Mouse (Mus musculus): ENCODE measurements around the gene Gm12695. TPM values are rescaled to one million over a fixed set of nuclear protein-coding genes. Genes with fewer than 3 reads are reported as not detected.

The Gm12695 gene
- not detected in 2 replicates for polyA plus RNA-seq (2015; fragmentation: Nextera tagmentation; extraction: Ambion mirVana)

DNA sequence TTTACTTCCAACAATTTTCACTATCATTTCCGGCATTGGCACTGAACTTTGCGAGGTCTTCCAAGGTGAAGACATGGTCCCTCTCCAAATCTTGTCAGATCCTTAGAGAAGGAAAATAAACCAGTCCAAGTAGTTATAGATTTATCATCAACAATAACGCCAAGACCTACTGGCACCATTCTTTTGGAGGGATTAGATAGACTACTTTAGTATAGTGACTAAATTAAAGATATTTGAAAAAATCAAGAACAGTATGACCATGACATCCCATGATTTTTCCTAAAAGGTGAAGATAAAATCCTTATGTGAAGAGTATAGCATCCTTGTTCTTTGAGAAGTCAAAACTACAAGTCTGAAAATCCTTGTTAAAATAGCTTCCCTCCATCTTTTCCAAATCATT is at the start of gene Gm12695:
Gm12695 (minus strand) TSS at position 101 of the 400 bp plus-strand sequence.
- no peak within 1 kb of the TSS for H3K4me3 ChIP-seq
- H3K4me2 ChIP-seq, result no peak within 1 kb of the TSS
- no peaks in the 10 kb centered on the region for H3K36me3 ChIP-seq
- no peaks in the 10 kb centered on the region for H3K4me1 ChIP-seq
- no peaks in the 10 kb centered on the region for H3K27me3 ChIP-seq
- no peak for ATAC-seq (ENCODE audit: insufficient number of reproducible peaks, insufficient read depth, low FRiP score, low TSS enrichment, low read depth)
- no peak within 1 kb of the TSS for H3K27ac ChIP-seq
- WGBS, result 97% methylated on average over 3 of the region's 3 CpGs
- no peak within 1 kb of the TSS for H3K9ac ChIP-seq
- no peaks in the 10 kb centered on the region for H3K9me3 ChIP-seq

DNA sequence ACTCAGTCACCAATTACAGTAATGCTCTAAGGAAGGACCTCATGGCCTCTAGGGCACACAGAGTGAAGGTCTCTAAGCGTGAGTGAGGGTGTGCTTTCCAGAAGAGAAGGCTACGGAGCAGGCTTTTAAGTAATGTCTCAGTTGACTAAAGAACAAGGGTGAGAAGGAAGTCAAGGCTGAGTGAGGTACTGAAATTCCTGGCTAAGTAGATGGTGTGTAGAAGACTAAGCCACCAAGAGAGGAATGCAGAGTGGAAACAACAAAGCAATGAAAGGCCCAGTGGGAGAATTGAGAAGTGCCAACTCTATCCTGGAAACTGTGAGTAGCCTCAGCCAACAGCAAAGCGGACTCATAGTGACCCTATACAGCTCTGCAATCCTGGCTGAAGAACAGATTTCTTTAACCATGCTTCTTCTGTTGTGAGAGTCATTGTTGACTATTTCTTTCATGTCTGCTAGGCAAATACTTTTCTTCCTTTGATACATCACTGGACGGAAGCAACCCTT is 40.6 kb upstream of the Gm12695 start:
- Histone ChIP-seq H3K4me1 (no peaks in the 10 kb centered on the region), H3K27ac (no peak overlapping the region), H3K36me3 (no peaks in the 10 kb centered on the region), H3K9ac (no peak overlapping the region), H3K4me3 (no peak overlapping the region), H3K9me3 (no peaks in the 10 kb centered on the region), H3K4me2 (no peak overlapping the region), H3K27me3 (no peaks in the 10 kb centered on the region)
- 82% methylated on average over 4 of the region's 4 CpGs for WGBS
- ATAC-seq (ENCODE audit: insufficient number of reproducible peaks, insufficient read depth, low FRiP score, low TSS enrichment, low read depth), result no peak

DNA sequence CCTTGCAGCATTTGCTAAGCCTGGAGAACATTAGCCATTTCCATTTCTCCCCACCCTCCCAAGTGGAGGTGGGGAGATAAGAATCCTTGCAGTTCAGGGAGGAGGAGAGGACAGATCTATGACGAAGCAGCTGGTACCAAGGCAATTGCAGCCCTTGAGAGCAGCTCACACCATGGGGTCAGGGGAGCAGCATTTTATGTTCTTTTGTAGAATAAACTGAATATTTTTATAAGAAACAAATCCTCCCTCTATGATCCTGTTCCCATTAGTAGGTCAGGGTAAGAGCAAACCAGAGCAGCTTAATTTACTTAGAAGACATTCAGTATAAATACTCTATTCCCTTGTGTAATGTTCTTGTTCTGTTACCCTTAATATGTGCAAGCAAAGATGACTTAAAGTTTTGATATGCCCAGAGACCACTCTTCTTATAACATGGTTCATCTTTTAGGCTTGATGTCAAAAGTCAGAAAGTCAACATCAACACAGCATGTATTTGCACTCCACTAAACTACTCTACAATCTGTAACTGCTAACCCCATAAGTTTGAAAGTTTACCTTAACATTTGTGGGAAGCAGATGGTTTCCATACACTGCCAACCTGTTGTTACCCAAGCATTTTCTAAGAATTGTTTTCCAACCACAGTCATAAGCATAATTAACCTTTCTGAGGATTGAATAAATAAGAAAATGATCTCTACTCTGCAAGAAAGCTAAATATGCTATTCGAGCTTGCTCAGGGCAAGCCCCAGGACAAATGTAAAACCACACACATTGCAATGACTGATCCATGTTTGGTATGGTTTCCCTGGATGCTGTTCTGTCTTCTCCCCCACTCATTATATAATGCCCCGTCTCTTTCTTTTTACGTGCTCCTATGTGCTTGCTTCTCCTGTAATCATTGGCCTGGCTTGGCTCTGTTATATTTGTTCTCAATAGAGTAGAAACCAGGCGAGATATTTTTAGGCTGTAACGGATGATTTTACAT is 22.1 kb upstream of the Gm12695 start:
- 54% methylated on average over 6 of the region's 6 CpGs for WGBS
- no peak overlapping the region for H3K4me2 ChIP-seq
- no peaks in the 10 kb centered on the region for H3K9me3 ChIP-seq
- H3K4me1 ChIP-seq, result peaks cover 3% of the 10 kb centered on the region; the same call in 1 of the 2 replicates
- H3K27ac ChIP-seq, result no peak overlapping the region
- no peak overlapping the region for H3K9ac ChIP-seq
- no peaks in the 10 kb centered on the region for H3K36me3 ChIP-seq
- ATAC-seq (ENCODE audit: insufficient number of reproducible peaks, insufficient read depth, low FRiP score, low TSS enrichment, low read depth), result no peak
- H3K4me3 ChIP-seq, result no peak overlapping the region
- H3K27me3 ChIP-seq, result no peaks in the 10 kb centered on the region

DNA sequence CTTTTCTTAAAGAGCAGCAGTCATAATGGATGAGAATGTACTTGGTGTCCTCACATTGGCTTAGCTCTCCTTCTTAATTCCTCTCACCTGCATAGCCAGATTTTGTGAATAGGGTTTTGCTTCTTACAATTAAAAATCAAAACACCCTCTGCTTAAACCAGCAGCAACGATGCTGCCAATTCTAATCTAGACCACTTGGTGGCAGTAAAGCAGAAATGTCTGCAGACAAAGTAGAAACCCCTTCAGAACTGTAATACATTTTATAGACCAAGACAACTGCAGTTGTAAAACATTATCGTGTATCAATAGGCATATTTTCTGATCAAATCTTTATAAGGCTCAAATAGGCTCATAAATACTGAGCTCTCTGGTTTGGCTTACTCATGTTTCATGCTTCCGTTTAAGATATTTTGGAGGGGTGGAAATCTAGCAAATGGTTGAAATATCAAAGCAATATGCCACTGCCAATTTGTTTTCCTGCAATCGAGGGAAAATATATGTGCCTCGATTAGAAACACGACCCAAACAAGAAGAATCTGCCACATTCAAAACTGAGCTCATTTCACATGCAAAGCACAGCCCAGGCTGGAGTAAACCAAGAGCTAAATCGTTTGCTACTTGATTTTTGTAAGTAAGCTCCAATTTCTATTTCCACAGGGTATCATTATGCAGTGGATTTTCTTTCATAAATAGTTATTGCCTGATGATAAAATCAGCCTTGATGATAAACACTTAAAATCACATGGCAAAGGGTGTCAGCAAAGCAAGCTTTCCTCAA is 14.6 kb upstream of the Gm12695 start:
- no peaks in the 10 kb centered on the region for H3K36me3 ChIP-seq
- no peak overlapping the region for H3K9ac ChIP-seq
- no peaks in the 10 kb centered on the region for H3K4me1 ChIP-seq
- H3K4me3 ChIP-seq, result no peak overlapping the region
- no peaks in the 10 kb centered on the region for H3K9me3 ChIP-seq
- ATAC-seq (ENCODE audit: insufficient number of reproducible peaks, insufficient read depth, low FRiP score, low TSS enrichment, low read depth), result no peak
- H3K27me3 ChIP-seq, result no peaks in the 10 kb centered on the region
- no peak overlapping the region for H3K4me2 ChIP-seq
- no peak overlapping the region for H3K27ac ChIP-seq
- WGBS, result 27% methylated on average over 7 of the region's 7 CpGs

DNA sequence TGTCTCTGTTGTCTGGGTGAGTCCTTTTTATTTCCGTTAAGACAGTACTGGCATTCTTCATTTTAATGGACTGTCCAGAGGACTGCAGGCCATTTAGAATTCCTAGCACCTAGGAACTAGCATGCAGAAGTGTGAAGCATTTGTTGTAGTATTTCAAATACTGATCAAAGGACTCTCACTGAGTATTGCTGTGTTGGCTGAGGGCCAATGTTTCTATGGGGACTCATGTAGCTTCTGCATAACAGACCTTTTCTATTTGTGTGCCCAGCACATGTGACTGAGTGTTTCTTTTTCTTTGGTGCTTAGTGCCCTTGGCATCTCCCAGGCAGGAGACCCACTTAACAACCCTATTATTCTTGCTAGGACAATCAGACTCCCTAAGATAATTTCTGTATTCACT is 12.6 kb upstream of the Gm12695 start:
- Histone ChIP-seq H3K4me1 (no peaks in the 10 kb centered on the region), H3K27me3 (no peaks in the 10 kb centered on the region), H3K36me3 (no peaks in the 10 kb centered on the region), H3K4me2 (no peak overlapping the region), H3K4me3 (no peak overlapping the region), H3K27ac (no peak overlapping the region), H3K9ac (no peak overlapping the region), H3K9me3 (no peaks in the 10 kb centered on the region)
- ATAC-seq (ENCODE audit: insufficient number of reproducible peaks, insufficient read depth, low FRiP score, low TSS enrichment, low read depth), result no peak
- 65% methylated on average over 1 of the region's 1 CpGs for WGBS

DNA sequence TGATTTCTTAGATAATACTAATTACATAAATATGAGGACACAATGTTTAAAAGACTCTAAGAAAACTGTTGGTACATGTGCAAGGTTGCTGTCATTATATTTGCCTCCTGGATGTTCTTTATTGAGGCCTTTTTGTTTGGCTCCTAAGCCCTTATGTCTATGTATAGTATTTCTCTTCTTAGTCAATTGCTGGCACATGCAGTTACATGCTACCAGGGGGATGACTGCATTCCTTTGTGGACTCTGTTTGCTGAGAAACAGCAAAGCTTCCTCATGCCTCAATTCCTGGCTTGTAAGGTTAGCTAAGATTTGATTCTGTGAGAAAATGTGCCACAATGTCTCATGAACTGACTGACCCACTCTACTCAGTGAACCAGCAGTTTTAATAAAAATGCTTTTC is 6.3 kb upstream of the Gm12695 start:
- no peaks in the 10 kb centered on the region for H3K9me3 ChIP-seq
- H3K4me1 ChIP-seq, result no peaks in the 10 kb centered on the region
- H3K4me2 ChIP-seq, result no peak overlapping the region
- no peak for ATAC-seq (ENCODE audit: insufficient number of reproducible peaks, insufficient read depth, low FRiP score, low TSS enrichment, low read depth)
- no peaks in the 10 kb centered on the region for H3K27me3 ChIP-seq
- H3K4me3 ChIP-seq, result no peak overlapping the region
- no peaks in the 10 kb centered on the region for H3K36me3 ChIP-seq
- no peak overlapping the region; the same call in 1 of the 2 replicates for H3K27ac ChIP-seq
- H3K9ac ChIP-seq, result no peak overlapping the region

DNA sequence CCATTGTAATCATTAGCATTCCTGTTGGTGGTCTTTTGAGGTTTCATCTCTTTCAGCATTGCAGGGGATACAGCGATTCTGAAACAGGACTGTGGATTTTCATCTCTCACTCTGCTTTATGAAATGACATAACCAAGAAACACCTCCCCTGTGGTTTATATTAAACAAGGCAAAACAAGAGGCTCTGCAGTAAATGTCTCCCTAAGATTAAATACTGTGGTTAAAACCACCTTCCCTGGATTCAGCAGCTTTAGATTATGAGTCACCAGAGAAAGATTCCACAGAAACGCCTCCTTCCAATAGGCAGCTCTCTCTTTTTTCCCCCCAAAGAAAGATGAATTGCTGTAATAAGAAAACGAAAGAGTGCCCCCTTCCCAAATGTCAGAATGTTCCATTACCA is 4.9 kb upstream of the Gm12695 start:
- WGBS, result 46% methylated on average over 3 of the region's 3 CpGs
- H3K27ac ChIP-seq, result no peak overlapping the region
- no peak for ATAC-seq (ENCODE audit: insufficient number of reproducible peaks, insufficient read depth, low FRiP score, low TSS enrichment, low read depth)
- H3K4me1 ChIP-seq, result no peaks in the 10 kb centered on the region
- H3K4me2 ChIP-seq, result no peak overlapping the region
- no peak overlapping the region for H3K4me3 ChIP-seq
- H3K36me3 ChIP-seq, result no peaks in the 10 kb centered on the region
- no peaks in the 10 kb centered on the region for H3K9me3 ChIP-seq
- no peak overlapping the region for H3K9ac ChIP-seq
- no peaks in the 10 kb centered on the region for H3K27me3 ChIP-seq

DNA sequence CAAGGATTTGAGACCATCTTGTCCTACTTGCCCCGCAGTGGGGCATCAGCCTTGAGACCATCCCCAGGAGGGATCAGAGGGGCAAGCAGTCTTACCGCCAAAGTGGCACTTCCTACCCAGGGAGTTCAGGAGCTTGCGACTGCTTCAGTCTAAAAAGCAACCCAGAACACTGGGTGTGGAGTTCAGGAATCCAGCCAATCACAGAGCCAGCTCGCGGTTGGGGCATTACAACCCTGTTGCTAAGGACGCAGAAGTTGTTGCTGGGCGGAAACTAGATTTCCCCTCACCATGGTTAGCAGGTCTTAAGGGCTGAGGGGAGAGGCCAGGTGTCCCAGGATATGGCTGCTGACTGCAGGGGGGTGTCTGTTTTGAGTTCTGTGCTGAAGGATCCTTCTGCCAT is 1.6 kb upstream of the Gm12695 start:
- H3K27ac ChIP-seq, result no peak overlapping the region
- 21% methylated on average over 7 of the region's 7 CpGs for WGBS
- no peaks in the 10 kb centered on the region for H3K36me3 ChIP-seq
- H3K4me2 ChIP-seq, result no peak overlapping the region
- ATAC-seq (ENCODE audit: insufficient number of reproducible peaks, insufficient read depth, low FRiP score, low TSS enrichment, low read depth), result peak; percentile 67; the same call in 1 of the 2 replicates
- H3K9me3 ChIP-seq, result no peaks in the 10 kb centered on the region
- no peak overlapping the region for H3K9ac ChIP-seq
- no peaks in the 10 kb centered on the region for H3K4me1 ChIP-seq
- no peak overlapping the region for H3K4me3 ChIP-seq
- no peaks in the 10 kb centered on the region for H3K27me3 ChIP-seq

DNA sequence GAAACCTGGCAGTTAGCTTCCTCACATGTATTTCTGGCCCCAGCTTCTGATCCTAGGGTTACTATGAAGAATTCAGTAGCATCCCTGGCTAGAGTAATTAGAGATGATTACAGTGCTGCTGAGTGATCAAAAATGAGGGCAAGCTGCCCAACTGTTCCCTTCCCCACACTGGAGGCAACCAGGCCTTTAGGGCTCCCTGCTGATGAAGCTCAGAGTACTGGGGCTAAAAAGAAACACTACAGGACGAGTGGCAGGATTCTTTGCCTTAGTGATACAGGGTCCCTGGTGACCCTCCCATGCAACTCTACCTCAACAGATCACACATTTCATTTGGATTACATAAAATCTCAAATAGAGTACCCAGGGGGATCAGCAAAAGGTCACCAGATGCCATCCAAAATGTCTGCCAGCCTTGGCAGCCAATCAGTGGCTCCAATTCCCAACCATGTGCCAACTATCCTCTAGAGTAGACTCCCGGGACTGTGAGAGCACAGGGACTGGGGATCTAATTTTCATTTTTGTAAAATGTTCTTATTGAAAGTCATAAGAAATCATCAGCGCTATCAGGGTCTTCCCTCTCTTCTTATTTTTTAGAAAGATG is 11.9 kb downstream of the Gm12695 start:
- no peaks in the 10 kb centered on the region for H3K27me3 ChIP-seq
- H3K4me2 ChIP-seq, result no peak overlapping the region
- ATAC-seq (ENCODE audit: insufficient number of reproducible peaks, insufficient read depth, low FRiP score, low TSS enrichment, low read depth), result no peak
- no peak overlapping the region for H3K9ac ChIP-seq
- WGBS, result 72% methylated on average over 3 of the region's 3 CpGs
- H3K4me1 ChIP-seq, result no peaks in the 10 kb centered on the region
- no peaks in the 10 kb centered on the region for H3K36me3 ChIP-seq
- no peaks in the 10 kb centered on the region for H3K9me3 ChIP-seq
- H3K4me3 ChIP-seq, result no peak overlapping the region
- no peak overlapping the region for H3K27ac ChIP-seq

DNA sequence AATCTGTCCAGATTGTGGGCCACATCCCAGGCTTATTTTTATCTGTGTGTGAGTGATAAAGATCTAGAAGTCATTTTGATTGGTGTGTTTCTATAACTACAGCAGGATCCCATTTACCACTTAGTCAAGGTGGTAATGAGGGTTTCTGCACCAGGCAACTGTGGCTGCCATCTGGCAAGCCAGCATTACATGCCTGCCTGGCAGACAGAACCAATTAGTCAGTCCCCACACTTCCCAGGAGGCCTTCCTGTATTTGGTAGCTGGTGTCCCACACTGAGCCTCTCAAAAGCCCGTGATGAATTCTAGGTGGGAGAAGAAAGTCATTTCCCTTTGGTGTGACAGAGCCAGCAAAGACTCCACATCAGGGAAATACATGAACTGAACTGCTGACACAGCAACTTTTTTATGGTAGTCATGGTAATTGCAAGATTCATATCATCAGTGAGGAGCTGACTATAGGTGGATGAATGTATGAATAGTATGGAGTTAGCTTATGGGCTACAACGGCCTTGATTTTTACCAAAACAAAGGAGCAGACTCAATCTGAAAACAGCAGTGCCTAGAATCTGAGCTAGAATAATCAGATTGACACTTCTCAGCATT is 18.5 kb downstream of the Gm12695 start:
- H3K27ac ChIP-seq, result no peak overlapping the region
- no peak overlapping the region for H3K9ac ChIP-seq
- H3K9me3 ChIP-seq, result no peaks in the 10 kb centered on the region
- H3K36me3 ChIP-seq, result no peaks in the 10 kb centered on the region
- no peak overlapping the region for H3K4me3 ChIP-seq
- 65% methylated on average over 2 of the region's 2 CpGs for WGBS
- H3K4me2 ChIP-seq, result no peak overlapping the region
- H3K27me3 ChIP-seq, result no peaks in the 10 kb centered on the region
- no peak for ATAC-seq (ENCODE audit: insufficient number of reproducible peaks, insufficient read depth, low FRiP score, low TSS enrichment, low read depth)
- H3K4me1 ChIP-seq, result no peaks in the 10 kb centered on the region

DNA sequence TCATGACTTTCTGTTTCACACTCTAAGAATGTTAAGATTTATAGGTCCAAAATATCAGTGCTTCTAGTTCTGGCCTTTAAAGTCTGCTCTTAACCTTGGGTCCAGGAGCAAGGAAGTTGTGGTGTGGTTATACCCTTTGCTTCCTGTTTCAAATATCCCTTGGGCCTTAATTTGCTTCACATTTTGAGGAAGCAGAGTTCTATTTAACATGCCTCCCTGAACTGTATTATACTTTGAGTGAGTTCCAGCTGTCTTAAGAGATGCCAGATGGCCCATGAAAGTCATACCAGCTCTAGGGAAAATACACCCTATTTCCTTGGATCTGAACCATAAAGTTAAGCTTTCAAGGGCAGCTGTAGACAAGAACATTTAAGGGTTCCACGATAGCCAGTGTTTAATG is 33.0 kb downstream of the Gm12695 start:
- Histone ChIP-seq H3K27me3 (no peaks in the 10 kb centered on the region), H3K4me2 (no peak overlapping the region), H3K4me3 (no peak overlapping the region), H3K27ac (no peak overlapping the region), H3K9me3 (no peaks in the 10 kb centered on the region), H3K36me3 (no peaks in the 10 kb centered on the region), H3K4me1 (peaks cover 3% of the 10 kb centered on the region; the same call in 1 of the 2 replicates), H3K9ac (no peak overlapping the region)
- WGBS, result 13% methylated on average over 1 of the region's 1 CpGs
- ATAC-seq (ENCODE audit: insufficient number of reproducible peaks, insufficient read depth, low FRiP score, low TSS enrichment, low read depth), result no peak
